Mouse (Mus musculus): ENCODE data around the gene Rnf130.

DNA sequence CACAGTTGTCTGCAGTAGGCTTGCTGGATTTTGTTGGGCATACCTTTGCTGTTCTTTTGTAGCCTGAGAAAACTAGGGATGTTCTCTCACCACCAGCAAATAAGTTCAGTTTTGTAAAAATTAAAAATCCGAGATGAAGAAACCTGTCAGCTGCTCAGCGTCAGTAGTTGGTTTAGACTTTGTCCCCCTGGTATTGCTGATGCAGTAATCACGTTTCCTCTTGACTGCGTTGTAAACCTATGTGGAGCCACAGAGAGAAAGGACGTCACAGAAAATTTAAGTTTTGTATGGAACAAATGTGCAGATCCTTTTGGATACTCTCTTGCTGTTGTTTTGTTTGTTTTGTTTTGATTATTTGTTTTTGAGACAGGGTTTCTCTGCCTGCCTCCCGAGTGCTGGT, 25.2 kb downstream of the Rnf130 start:
- TF ChIP-seq POLR2A (IDR thresholded peaks at IDR 0.05; ENCODE audit: low read depth, low read length) = no peak
- TF ChIP-seq CTCF (IDR thresholded peaks at IDR 0.05; ENCODE audit: borderline replicate concordance, insufficient read depth, low read length) = no peak

Data from embryonic fibroblast, embryonic 13.5 days (primary cell).